Mouse (Mus musculus) spleen, postnatal 14 days (tissue): ENCODE data around the gene Trim25.
"Not testable (repeated sequence)": the region's sequence is repeated elsewhere in the genome, so short reads cannot be mapped to it uniquely, and the experiment has no call there.

ENCODE experiments used
- DNase-seq, 2 experiments: peaks; one replicate each; pipeline ENCODE4 v3.0.0; 2021 to 2022; ENCODE audit warnings: low spot score in 2 of 2

Trim25 gene

DNA sequence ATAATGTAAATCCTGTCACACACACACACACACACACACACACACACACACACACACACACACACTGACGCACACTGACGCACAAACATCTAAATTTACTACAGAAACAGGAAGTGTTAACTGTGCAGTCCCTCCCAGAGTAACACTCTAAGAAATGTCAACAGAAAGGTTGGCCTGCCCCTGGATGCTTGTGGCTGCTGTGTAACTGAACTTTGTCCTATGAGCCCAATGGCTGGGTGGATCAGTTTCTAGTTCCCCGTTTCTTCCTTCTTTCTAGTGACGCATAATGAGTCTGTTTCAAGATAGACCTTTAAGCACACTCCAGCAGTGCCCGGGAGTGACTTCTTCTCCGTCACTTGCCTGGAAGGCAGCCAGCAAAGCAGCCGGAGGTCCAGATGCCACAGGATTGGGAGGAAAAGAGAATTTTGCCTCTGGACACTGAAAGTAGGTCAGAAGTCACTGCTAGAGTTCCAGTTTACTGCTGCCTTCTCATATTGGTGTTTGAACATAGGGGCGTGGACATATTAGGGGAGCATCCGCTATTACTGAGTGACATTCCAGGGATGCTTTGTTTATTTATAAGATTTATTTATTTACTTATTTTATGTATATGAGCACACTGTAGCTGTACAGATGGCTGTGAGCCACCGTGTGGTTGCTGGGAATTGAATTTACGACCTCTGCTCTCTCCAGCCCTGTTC is 25.2 kb downstream of the Trim25 start:
- DNase-seq: peak in 1 of 2 experiments; percentile 43

DNA sequence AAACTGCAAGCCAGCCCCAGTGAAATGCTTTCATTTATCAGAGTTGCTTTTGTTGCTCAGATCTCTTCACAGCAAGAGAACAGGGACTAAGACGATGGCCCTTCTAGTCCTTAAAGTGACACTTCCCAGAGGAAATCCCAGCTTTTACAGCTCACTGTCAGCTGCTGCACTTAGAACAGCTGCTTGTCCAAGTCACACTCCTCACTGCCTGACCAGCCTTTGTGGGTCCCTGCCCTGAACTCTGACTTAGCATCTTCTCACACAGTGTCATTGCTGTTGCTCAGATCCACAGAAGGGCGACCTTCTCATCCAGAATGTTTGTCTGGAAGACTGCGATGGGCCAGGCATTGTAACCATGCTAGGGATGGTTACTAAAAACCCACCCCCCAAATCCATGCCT is 26.4 kb downstream of the Trim25 start:
- no peak for DNase-seq

DNA sequence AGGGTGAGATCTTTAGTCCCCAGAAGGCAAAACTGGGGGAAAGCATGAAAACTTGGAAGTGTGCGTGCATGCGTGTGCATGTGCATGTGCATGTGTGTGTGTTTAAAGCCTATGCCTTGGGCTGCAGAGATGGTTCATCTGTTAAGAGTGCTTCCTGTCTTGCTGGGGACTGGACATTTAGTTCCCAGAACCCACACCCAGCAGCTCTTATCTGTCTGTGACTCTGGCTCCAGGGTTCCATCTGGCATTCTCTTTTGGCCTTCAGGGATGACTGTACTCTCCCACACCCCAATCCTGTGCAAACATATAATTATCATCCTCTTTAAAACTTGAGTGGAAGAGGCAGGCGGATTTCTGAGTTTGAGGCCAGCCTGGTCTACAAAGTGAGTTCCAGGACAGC is 26.9 kb downstream of the Trim25 start:
- DNase-seq: no peak

DNA sequence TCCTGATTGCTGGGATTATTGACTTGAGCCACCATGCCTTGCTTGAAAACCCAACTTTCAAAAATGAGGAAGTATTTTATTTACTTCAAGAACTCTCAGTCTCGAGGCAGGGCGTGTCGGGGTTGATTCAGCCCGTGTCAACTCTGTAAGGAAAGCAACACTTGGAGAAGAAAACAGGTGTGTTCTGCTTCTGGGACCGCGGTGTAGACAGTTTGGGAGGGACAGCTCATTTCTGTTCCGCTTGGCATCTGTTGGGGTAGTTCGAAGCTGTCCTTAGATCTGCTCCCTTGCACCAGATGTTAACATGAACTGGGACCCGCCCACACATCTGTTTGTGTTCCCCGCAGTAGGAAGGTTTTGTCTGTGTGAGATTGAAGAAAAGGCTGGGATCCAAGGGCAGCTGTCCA is 28.8 kb downstream of the Trim25 start:
- DNase-seq: peak in 1 of 2 experiments; percentile 41

DNA sequence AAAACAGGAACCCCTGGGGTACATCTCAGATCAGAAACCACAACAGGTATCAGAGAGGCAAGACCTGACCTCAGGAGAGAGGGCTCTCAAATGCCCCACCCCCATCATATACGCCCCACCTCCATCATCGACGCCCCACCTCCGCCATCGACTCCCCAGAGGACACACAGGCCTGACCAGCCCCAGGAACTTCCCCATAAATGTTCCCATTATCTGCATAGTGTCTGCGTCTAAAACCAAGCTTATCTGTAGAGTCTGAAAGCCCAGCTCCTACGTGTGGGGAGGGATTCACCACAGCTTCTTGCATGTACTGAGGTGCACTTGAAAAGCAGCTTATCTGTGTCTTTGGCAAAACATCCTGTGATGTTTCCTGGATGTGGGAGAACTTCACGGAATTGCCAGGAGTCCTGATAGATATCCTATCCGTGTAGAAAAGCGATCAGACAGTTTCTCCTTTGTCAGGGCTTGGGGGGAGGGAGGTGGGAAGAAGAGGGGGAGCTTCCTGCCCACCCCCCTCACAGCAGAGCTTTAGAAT is 29.8 kb downstream of the Trim25 start:
- peak; percentile 49 to 57 for DNase-seq

DNA sequence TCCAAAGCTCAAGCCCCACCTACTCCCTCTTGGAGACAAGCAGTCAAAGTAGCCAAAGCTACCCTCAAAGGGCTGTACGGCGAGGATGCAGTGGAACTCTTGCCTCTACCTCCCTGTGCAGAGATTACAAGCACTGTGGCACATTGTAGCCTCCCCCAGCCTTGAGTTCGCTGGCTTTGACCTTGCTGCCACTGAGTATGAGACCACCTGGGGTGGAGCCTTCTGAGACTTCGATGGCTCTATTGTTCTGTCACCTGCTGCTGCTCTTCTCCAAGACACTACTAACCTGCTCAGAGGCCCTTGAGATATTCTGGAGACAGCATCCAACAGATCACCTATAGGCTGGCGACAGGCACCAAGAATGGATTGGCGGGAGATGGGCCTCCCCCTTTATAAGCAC is 31.4 kb downstream of the Trim25 start:
- DNase-seq: no peak

DNA sequence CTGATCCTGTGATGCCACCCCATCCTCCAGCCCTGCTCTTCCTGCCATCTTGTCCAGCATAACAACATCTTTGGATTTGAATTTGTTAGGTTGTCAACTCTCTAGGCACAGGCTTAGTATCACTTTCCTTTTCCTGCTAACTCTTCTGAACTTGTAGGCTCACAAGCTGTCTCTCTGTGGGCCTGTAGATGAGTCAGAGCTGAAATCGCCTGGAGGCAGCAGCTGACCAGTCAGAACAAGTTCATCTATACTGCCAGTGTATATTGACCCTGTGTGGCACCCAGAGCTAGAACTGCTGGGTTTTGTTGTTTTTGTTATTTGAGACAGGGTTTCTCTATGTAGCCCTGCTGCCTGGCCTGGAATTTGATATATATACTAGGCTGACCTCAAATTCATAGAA is 32.0 kb downstream of the Trim25 start:
- no peak for DNase-seq

DNA sequence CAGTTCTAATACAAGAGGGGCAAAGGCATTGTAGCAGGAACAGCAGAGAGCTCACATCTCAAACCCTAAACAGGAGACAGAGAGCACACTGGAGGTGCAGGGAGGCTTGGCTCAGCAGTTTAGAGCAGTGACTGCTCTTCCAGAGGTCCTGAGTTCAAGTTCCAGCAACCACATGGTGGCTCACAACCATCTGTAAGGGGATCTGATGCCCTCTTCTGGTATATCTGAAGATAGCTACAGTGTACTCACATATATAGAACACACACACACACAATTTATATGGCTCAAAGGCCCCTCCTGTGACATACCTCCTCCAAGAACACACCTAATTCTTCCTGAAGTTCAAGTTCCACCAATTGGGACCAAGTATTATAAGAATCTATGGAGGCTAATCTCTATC is 35.4 kb downstream of the Trim25 start:
- no peak for DNase-seq

DNA sequence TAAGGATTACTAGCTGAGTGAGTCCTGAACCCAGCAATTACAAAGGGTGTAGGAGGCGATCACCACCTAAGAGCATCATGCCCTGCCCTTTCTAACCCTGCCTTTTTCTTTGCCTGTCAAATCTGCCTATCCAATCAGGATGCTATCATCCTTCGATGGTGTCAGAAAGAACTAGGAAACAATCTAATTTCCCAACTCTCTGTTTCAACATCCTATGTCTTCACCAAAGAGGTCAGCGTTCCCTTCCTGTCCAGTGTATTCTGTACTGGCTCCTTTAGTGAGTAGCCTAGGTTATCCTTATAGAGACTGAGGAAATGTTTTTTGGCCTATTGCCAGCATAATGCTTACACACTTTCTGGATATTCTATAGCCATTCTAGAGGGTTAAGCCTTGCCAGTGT is 36.4 kb downstream of the Trim25 start:
- no peak for DNase-seq

DNA sequence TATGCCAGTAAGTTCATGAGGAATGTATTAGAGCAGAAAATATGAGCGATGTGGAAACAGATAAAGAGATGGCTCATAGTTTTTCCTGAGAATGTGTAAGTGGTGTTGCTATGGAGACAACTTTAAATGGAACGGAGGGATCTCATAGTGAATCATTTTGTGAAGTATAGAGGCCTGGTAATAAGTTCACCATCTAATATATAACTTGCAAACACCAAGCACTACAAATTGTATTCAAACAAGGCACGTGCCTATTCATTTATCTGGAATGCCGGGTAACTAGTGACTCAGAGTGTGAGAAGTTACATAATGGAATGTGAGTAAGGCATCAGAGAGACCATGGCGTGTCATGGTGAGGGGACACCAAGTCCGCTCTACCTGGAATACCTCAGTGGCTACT is 39.3 kb downstream of the Trim25 start:
- DNase-seq: no peak

DNA sequence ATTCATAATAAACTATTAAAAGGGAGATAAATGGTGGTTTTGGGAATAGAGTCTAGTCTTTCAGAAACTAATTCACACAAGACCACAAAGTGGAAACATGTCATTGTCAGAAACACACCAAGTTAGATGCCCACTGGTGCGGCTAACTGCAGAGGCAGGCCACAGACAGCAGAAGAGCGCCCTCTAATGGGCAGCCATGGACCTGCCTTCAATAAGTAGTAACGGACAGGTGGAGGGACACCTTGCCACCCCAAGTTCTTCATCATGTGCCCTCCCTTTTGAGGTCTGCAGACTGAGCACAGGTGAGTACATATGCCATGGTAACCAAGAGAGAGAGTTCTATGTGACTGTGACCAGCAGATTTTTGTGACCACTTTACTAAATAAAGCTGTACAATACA is 40.1 kb downstream of the Trim25 start:
- DNase-seq: peak; percentile 52 to 72

DNA sequence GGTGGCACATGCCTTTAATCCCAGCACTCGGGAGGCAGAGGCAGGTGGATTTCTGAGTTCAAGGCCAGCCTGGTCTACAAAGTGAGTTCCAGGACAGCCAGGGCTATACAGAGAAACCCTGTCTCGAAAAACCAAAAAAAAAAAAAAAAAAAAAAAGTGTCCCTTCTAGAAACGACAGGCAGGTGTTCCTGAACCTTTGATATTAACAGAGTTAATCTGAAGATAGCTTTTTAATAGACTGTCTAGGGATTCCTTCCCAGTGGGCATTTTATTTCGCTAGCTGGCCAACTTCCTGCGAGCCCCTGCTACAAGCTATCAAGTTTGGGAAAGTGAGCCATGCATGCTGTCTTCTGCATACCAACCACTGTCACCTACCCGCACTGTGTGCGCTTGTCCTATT is 41.9 kb downstream of the Trim25 start:
- not testable (repeated sequence) for DNase-seq

DNA sequence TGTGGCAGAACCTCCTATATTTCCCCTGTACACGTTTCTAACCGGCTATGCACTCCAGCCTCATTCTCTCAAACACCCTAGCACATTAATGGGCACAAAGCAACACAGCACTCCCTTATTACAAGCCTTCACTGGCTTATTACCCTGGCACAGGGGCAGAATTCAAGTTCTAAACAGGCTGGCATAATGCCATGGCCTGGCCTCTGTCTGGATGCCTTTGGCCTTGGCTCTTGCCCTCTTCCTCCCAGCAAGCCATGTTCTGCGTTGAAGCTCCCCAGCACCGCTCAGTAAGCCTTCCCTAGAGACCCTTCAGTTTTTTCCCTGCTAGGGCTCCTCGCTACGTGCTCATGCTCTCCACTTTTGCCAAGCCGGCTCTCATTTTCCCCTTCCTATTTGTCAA is 43.9 kb downstream of the Trim25 start:
- DNase-seq: no peak

DNA sequence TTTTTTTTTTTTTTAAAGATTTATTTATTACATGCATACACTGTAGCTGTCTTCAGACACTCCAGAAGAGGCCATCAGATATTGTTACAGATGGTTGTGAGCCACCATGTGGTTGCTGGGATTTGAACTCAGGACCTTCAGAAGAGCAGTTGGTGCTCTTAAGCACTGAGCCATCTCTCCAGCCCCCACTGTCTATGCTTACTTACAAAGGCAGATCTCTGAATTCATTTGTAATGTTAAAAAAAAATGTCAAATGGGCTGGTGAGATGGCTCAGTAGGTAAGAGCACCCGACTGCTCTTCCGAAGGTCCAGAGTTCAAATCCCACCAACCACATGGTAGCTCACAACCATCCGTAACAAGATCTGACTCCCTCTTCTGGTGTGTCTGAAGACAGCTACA is 46.3 kb downstream of the Trim25 start:
- DNase-seq: not testable (repeated sequence)

DNA sequence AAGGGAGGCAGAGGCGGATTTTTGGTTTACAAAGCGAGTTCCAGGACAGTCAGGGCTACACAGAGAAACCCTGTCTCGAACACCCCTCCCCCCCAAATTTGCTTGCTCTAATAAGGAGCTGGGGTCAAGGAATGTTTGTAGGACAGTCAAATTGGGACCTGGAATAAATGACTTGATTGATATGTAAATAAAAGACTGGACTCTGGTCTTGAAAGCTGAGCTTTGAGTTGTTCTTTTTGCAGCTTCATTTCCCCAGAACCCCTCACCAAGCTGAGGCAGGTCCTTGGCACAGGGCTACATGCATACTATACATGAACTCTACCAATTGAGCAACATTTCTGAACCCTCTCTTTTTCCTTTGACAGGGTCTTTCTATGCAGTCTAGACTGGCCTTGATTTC is 46.8 kb downstream of the Trim25 start:
- no peak for DNase-seq

DNA sequence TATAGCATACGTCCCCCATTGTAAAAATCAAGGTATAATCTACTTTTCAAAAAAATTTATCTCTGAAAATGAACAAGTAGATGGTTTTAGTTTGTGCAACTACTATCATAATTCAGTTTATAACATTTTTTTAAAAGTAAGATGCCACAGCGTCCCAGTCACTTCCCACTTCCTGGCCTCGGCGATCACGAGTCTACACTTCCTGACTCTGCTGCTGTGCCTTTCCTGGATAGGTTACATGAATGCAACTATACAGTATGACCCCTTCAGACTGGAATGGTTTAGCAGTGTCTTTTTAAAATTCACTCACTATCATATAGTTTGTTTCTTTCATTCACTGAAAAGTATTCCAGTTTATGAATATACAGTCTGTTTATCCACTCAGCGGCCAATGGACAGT is 52.6 kb downstream of the Trim25 start:
- no peak for DNase-seq

DNA sequence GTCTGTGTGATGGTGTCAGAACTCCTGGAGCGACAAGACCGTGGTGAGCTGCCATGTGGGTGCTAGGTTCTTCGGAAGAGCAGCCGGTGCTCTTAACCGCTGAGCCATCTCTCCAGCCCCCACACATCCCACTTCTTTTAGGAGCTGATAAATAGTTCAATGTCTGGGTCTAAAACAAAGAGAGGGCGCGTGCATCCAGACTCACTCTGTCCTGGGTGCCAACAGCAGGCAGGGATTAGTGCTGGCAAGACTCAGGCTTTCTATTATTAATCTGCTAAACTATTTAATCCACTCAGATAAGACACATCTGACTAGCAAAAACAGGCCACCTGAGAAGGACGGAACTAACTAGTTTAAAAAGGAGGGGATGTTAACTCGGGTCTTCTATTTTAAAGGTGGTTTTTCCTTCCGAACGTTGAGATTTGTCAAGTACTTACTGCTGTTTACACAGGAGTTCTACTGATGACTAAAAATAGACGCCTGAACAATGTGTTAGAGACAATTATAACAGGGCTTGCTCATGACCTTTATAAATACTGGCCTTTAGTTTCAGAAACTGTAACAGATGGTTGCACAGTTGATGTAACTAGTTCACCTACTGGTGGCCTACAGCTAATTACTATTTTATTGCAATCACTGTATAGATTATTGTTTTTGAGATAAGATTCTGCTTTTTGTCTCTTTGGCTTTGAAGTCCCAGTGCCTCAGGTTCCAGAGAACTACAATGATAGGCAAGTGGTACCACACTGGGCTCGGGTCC is 56.9 kb downstream of the Trim25 start:
- DNase-seq: no peak

DNA sequence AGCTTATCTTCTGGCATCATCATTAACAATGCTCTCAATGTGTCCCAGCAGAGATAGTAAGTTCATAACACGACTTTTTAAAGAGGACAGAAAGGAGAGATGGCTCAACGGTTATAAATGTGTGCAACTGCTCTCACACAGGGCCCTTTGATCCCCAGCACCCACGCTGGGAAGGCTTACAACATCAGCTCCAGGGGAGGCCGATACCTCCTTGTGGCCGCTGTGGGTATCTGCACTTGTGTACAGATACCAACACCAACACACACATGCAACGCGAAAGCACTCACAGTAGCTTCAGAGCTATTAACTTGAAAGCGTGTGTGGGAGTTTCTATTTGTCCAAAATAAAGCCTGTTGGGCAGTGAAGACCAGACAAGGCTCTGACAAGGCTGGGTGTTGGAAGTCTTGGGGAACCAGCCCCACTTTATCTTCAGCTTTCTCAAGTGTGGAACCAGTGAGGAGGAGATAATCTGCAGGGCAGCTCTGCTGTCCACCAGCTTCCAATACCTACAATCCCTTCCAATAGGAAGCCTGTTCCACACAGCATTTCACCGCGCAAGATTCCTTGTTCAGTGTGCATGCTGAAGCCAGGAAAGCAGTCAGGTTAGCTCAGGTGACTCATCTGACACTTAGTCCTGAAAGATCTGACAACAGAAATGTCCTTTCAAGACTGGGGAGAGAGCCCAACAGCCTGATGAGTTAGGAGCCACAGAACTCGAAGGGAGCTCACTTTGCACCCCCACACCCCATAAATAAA is 59.5 kb downstream of the Trim25 start:
- DNase-seq: no peak

DNA sequence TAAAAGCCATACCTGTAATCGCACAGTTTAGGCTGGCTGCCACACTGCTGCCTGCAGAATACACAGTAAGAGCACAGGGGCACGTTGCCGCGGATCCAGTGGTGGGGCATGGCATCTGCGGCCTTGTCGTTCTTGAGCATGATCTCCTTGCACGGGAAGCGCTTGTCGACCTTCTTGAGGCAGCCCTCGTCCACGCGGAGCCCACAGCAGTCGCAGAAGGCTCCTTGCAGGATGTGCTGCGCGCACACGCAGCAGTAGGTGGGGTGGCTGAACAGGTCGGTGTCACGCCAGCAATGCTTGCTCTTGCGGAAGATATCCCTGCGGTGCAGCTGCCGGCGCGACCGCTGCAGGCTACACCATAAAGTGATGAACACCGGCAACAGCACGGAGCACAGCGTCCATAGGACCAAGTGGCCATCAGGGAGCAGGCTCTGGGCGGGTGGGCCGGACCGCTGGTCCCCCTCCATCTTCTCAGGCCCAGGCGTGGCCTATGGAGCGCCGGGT is 60.8 kb downstream of the Trim25 start:
- DNase-seq: peak in 1 of 2 experiments; percentile 18

DNA sequence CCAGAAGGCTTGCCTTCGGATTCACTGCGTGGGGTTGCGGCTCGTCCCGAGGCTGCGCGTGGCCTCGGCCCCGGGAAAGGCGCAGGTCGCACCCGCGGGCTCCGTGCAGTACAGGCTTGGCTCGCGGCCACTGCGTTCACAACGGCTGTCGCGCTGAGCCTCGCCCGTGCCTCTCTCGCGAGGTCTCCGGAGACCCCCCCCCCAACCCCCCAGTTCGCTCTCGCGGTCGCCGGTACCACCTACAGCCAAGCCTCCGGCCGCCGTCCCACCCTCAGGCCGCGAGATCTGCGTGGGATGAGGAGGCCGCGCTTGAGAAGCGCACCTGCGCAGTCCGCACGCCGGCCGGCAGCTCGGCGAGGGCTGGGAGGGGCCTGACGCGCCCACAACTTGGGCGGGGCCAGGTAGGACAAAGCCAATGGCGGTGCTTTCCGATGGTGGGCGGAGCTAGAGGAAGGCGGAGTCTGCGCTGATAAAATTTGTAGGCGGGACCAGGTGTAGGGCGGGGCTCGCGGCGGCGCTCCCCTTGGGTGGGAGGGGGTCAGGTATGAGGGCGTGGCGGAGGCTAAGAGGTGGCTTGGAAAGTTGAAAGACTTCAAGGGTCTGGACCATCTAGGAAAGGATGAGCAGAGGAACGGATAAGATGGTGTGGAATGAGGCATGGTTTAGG is 61.4 kb downstream of the Trim25 start:
- DNase-seq: peak; percentile 79 to 89

DNA sequence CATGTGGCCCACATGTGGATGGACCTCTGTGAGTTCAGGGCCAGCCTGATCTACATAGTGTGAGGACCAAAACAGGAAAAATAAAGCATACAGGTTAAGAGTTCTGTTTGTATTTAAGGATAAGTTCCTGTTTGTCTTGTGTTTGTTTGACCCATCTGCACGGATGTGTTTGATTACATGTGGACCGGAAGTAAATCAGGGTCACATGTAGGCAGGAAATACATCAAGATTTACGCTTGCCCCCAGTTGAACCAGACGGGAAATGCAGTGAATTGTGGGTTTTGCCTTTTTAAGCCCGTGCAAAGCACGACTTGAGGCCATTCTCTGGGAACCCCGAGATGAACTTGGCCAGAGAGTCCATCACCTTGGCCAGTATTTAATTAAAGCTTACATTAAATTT is 62.2 kb downstream of the Trim25 start:
- no peak for DNase-seq

DNA sequence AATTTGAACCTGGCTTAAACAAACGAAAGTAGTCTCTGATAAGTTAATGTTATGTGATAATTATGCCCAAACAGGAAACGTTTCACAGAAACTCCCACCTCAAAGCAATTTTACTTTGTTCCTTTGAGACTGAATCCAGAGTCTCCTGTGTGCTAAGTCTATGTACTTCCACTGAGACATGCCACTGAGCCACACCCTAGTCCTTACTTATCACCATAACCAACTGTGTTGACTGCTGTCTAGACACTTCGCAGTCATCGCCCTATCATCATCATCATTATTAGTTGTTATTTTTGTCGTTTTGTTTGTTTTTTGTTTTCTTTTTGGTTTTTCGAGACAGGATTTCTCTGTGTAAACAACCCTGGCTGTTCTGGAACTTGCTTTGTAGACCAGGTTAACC is 65.1 kb downstream of the Trim25 start:
- no peak for DNase-seq
